Mouse (Mus musculus): ENCODE measurements around the gene Nrp1.

Nrp1 gene

GRCm38 (mm10) chr8:128419984-128420383 is 61.6 kb downstream of the Nrp1 start:
- DNase-seq (ENCODE audit: low spot score in 2 of 2), result no peak

- DNase-seq (ENCODE audit: low spot score in 2 of 2), result no peak
Observed at GRCm38 (mm10) chr8:128420402-128420801, 62.0 kb downstream of the Nrp1 start.

DNA sequence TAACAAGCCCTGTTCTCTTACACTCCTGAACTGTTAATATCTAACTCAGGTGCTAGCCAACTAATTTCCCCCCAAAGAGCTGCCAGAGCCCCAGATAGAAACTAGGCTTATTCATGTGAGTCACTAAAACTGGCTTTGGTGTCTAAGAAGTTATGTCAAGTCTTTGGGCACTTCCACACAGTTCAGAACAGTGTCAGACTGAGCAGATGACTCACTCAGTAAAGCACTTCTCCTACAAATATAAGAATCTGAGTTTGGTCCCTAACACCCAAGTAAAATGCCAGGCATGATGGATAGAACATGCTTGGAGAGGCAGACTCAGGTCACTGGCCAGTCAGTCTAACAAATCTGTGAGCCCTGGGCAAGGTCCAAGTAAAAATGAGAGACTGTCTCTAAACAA is 65.4 kb downstream of the Nrp1 start:
- no peak for DNase-seq (ENCODE audit: low spot score in 2 of 2)

- no peak for DNase-seq (ENCODE audit: low spot score in 2 of 2)
Observed at GRCm38 (mm10) chr8:128424626-128425333, 66.4 kb downstream of the Nrp1 start.

DNA sequence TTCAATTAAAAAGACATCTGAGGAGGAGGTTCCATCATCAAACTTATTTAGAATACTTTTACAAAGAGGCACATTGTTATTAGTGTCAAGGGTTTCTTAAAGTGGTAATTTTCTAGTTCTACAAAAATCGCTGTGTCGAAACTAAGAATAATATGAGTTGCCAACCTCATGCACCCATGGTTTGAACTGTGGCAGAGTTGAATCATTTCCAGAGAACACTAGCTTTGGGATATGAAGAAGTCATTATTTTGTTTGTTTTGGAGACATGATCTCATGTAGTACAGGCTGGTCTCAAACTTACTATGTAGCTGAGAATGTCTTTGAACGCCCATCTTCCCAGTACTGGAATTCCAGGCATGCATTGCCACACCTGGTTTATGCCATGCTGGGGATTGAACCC is 68.7 kb downstream of the Nrp1 start:
- no peak for DNase-seq (ENCODE audit: low spot score in 2 of 2)

DNA sequence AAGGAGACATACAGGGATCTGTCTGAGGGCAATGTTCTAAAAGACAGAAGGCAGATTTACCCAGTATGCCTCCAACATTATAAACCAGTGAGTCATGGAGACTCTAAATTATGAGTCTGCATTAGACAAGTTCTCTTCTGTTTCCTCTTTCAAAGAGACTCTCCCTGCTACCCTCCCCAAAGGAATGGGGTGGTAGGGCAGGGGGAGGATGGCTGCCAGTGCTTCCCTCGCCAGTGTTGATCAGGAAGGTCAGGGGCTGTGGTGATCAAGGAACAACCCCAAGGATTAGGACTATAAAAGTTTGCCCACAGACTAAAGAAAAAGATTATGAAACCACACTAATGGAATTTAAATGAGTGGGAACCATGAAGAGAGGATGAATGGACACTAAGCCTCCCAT is 70.6 kb downstream of the Nrp1 start:
- DNase-seq (ENCODE audit: low spot score in 2 of 2), result no peak

DNA sequence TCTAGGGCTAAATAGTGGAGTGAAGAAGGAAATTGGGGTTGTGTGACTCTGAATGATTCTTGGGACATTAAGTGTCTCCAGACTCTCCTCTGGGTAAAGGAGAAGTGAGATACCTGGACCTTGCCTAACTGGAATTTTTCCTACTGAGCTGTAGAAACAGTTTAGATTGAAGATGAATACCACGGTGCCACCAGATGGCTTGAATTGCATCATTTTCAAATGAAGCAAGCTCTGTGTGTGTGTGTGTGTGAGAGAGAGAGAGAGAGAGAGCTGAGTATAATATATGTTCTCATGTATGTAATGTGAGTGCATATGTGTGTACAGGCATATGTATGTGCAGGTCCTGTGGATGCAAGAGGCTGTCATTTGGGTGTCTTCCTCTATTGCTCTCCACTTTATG is 72.7 kb downstream of the Nrp1 start:
- no peak for DNase-seq (ENCODE audit: low spot score in 2 of 2)

GRCm38 (mm10) chr8:128435749-128436148 is 77.3 kb downstream of the Nrp1 start:
- DNase-seq (ENCODE audit: low spot score in 2 of 2), result no peak

DNA sequence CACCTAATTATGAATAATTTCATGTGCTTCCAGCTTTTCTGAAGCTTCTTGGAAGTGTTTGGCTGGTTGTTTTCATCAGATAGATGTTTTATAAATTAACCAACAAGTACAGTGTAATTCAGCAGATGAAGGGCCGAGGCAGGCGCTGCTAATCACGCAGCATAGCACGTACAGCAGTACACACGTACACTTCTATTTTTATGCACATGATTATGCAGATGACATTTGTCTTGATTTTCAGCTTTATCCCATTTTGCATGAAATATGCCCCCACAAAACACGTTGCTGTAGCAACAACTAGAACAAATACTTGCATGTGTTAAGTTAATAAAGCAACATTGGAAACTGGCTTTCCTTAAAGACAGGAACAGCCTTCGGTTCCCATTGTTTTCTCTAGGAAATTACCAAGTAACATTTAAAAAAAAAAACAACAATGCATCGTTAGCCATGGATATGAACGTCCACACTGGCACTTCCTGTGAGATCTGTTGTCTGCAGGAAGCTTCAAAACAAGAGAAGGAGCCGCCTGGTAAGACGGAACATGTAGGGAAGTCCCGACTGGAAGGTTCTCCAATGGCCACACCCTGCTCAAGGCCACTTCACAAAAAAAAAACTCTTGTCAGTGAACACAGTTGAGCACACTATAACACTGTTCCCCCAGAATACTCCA is 78.9 kb downstream of the Nrp1 start:
- DNase-seq (ENCODE audit: low spot score in 2 of 2), result no peak

DNA sequence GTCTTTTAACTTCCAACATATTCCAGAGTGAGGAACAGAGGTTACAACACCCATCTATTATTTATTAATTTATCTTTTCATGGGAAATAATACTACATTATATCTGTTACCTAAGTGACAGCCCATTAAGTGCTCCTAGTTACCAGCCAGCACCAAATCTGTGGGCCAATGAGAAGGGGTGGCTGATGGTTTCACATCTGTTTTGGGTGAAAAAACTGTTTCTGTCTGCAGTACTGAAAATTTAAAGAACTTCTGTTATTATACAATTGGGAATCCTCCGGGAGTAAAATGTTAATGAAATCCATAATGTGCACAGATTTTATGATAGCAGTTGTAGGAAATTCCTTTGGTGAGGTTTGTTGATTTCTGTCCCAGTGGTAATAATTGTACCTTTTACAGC is 83.0 kb downstream of the Nrp1 start:
- DNase-seq (ENCODE audit: low spot score in 2 of 2), result no peak

GRCm38 (mm10) chr8:128445596-128445995 is 87.2 kb downstream of the Nrp1 start:
- DNase-seq (ENCODE audit: low spot score in 2 of 2), result no peak

DNA sequence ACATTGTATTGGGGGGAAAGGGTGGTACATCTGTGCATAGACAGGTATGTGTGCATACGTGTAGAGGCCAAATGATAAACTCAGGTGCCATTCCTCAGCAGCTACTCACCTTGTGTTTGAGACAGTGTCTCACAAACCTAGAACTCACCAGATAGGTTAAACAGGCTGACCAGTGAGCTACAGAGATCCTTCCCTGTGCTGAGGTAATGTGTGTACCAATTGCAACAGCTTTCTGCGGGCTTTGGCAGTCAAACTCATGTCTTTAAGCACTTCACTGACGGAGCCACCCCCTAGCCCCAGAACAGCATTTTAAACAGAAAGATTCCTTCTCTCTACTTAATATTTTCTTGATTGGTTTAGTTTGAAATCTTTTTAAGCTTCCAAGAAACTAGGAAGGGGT is 88.2 kb downstream of the Nrp1 start:
- DNase-seq (ENCODE audit: low spot score in 2 of 2), result no peak

GRCm38 (mm10) chr8:128447320-128447719 is 88.9 kb downstream of the Nrp1 start:
- no peak for DNase-seq (ENCODE audit: low spot score in 2 of 2)

DNA sequence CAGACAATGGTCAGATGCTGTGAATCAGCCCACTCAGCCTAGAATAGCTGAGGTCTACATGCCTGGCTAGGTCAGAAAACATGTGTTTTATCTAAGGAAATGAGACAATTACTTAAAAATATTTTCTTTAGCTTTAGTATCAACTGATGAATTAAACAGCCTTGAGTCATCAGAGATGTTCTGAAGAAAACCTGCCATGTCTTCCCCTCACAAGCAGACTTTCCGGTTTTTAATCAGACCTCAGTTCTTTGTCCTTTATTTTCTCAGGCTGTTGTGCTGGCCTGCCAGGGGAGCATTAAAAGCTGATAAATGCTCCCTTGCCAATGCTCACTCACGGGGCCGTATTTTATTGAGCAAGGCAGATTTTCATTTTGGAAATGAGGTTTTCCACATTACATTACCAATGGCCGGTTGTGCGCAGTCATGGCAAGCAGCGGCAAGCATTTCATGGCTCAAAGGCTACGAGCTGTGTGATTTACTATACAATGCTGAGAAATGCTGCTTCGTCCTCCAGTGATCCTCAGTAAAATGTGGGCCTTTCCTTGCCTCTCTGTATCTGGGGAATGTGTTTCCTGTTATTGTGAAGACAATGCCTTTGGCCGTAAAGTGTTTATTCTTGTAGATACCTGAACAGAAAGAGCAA is 92.1 kb downstream of the Nrp1 start:
- DNase-seq (ENCODE audit: low spot score in 2 of 2), result no peak

GRCm38 (mm10) chr8:128451121-128451520 is 92.7 kb downstream of the Nrp1 start:
- no peak for DNase-seq (ENCODE audit: low spot score in 2 of 2)

DNA sequence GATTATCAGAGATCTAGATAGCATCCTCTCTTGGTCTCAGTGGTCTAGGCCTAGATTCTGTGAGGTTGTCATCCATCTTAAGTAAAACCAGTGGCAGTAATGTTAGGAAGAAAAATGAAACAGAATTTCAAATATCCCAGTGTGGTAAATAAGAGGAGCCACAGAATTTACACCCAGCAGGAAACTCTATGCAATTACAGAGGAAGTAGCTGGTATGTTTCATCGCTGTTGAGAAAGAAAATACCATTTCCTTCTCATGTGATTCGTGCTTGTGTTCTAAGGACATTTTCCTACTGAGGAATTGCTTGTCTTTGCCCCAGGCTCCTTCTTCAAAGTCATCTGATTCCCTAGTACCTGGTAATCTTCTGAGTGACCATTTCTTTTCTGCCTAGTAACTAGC is 95.1 kb downstream of the Nrp1 start:
- DNase-seq (ENCODE audit: low spot score in 2 of 2), result no peak

GRCm38 (mm10) chr8:128454026-128454425 is 95.6 kb downstream of the Nrp1 start:
- DNase-seq (ENCODE audit: low spot score in 2 of 2), result no peak

GRCm38 (mm10) chr8:128457277-128457676 is 98.9 kb downstream of the Nrp1 start:
- DNase-seq (ENCODE audit: low spot score in 2 of 2), result no peak

DNA sequence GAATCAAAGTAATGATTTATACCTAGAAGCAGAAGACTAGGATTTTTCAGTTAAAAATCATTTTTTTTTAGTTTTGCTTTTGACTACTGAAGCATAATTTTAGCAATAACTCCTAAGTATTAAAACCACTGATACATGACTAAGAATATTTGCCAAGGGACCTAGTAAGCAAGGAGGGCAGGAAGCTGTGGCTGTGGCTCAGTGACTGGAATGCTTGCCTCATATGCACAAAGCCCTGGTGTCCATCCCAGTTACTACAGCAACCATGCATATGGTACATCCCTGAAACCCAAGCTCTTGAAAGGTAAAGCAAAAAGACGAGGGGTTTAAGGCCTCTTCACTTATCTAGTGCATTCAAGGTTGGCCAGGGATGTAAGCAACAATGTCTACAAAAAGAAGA is 101.3 kb downstream of the Nrp1 start:
- no peak for DNase-seq (ENCODE audit: low spot score in 2 of 2)

GRCm38 (mm10) chr8:128461716-128462115 is 103.3 kb downstream of the Nrp1 start:
- no peak for DNase-seq (ENCODE audit: low spot score in 2 of 2)

DNA sequence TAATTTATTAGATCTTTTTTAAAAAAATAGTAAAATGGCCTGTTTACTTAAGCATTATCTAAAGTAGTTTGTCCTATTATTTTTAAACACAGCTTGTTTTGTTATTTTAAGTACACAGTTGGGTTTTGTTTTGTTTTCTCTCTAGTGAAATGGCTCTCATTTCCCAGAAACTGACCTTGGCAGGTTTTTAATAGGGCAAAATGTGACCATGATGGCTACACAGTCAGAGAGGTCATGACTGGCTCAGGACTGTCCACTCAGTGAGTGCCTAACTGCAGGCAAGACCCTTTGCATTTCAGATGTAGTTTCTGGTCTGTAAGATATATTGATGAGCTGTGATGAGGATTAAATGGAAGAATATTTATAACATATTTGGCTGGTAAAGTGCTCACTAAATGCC is 104.8 kb downstream of the Nrp1 start:
- DNase-seq (ENCODE audit: low spot score in 2 of 2), result no peak

GRCm38 (mm10) chr8:128464056-128464623 is 105.7 kb downstream of the Nrp1 start:
- DNase-seq (ENCODE audit: low spot score in 2 of 2), result no peak

GRCm38 (mm10) chr8:128465553-128465952 is 107.1 kb downstream of the Nrp1 start:
- DNase-seq (ENCODE audit: low spot score in 2 of 2), result no peak

Data from natural killer cell, adult 2 months (primary cell).